Mouse (Mus musculus) olfactory bulb, adult 2 months (tissue): ENCODE data around the gene Tmbim6. TPM values are rescaled to one million over a fixed set of nuclear protein-coding genes. Genes with fewer than 3 reads are reported as not detected.
A peak's percentile ranks its signal among the peaks of the same experiment; 100 is the strongest.

Experiments used
- H3K27ac ChIP-seq: fragments of 200-500 bp; 2 replicates; pipeline ENCODE4 v1.5.1; 2012; ENCODE audit warnings: low read depth, low read length; ENCODE audit not compliant: insufficient read depth
- H3K4me1 ChIP-seq: fragments of 200-500 bp; 2 replicates; pipeline ENCODE4 v1.6.1; 2012; ENCODE audit warnings: low read length; ENCODE audit not compliant: control insufficient read depth, insufficient read depth
- H3K4me3 ChIP-seq: fragments of 200-500 bp; 2 replicates; pipeline ENCODE4 v1.5.1; 2012; ENCODE audit warnings: mild to moderate bottlenecking, low read depth, low read length, moderate library complexity; ENCODE audit not compliant: insufficient read depth
- CTCF ChIP-seq: fragments of 200-500 bp; IDR thresholded peaks from 2 replicates; pipeline ENCODE4 v1.5.1; 2012; ENCODE audit warnings: low read depth, mild to moderate bottlenecking, low read length, moderate library complexity; ENCODE audit not compliant: insufficient read depth
- POLR2A ChIP-seq: fragments of 200-500 bp; IDR thresholded peaks from 2 replicates; pipeline ENCODE4 v1.6.1; 2012; ENCODE audit warnings: mild to moderate bottlenecking, low read depth, low read length, moderate library complexity; ENCODE audit not compliant: insufficient read depth
- WGBS: fragments of 180-500 bp; shearing (Covaris S2); methylation state at CpG from one replicate; pipeline ENCODE4 v1.1.7; 2018; 5-methylcytosine and 5-hydroxymethylcytosine counted together
- polyA plus RNA-seq: library from polyadenylated mRNA; stranded (reverse); fragments of >200 nt; gene quantifications from 2 replicates; pipeline ENCODE4 v1.2.4, GENCODE M21; 2012; ENCODE audit warnings: low replicate concordance; ENCODE audit not compliant: missing spikeins, insufficient read depth, insufficient read length

Tmbim6 gene
- polyA plus RNA-seq, 1 experiment: not detected

GRCm38 (mm10) chr15:99411747-99412146, 19.1 kb downstream of the Tmbim6 start:
- WGBS: 36% methylated on average over 14 of the region's 14 CpGs
- TF ChIP-seq POLR2A: no peak
- TF ChIP-seq CTCF: no peak
- H3K4me3 ChIP-seq: no peak overlapping the region
- H3K27ac ChIP-seq: 0 out of 2 replicates have a peak overlapping the region, but pooled peaks have one; percentile 17
- peaks cover 13% of the 10 kb centered on the region for H3K4me1 ChIP-seq

GRCm38 (mm10) chr15:99415793-99416192, 23.1 kb downstream of the Tmbim6 start:
- Histone ChIP-seq H3K4me1 (peaks cover 13% of the 10 kb centered on the region), H3K27ac (no peak overlapping the region), H3K4me3 (no peak overlapping the region)
- TF ChIP-seq POLR2A (no peak), CTCF (no peak)
- WGBS: 5% methylated on average over 2 of the region's 2 CpGs

GRCm38 (mm10) chr15:99416348-99416882, 23.7 kb downstream of the Tmbim6 start:
- Histone ChIP-seq H3K27ac (no peak overlapping the region), H3K4me1 (peaks cover 13% of the 10 kb centered on the region), H3K4me3 (no peak overlapping the region)
- TF ChIP-seq CTCF (peak; percentile 99), POLR2A (no peak)
- 16% methylated on average over 13 of the region's 13 CpGs for WGBS

GRCm38 (mm10) chr15:99416957-99417356, 24.3 kb downstream of the Tmbim6 start:
- WGBS: 30% methylated on average over 4 of the region's 4 CpGs
- H3K4me1 ChIP-seq: peaks cover 8% of the 10 kb centered on the region
- no peak for TF ChIP-seq POLR2A
- TF ChIP-seq CTCF: no peak
- H3K27ac ChIP-seq: no peak overlapping the region
- no peak overlapping the region for H3K4me3 ChIP-seq

- Histone ChIP-seq H3K4me3 (no peak overlapping the region), H3K27ac (no peak overlapping the region), H3K4me1 (peaks cover 6% of the 10 kb centered on the region)
- WGBS: 56% methylated on average over 17 of the region's 17 CpGs
- TF ChIP-seq POLR2A (no peak), CTCF (no peak)
Observed at GRCm38 (mm10) chr15:99417692-99418271, 25.1 kb downstream of the Tmbim6 start.

GRCm38 (mm10) chr15:99420101-99420500, 27.4 kb downstream of the Tmbim6 start:
- no peak overlapping the region for H3K27ac ChIP-seq
- H3K4me3 ChIP-seq: no peak overlapping the region
- TF ChIP-seq POLR2A (no peak), CTCF (no peak)
- peaks cover 6% of the 10 kb centered on the region for H3K4me1 ChIP-seq
- WGBS: 11% methylated on average over 5 of the region's 5 CpGs

GRCm38 (mm10) chr15:99420521-99421014, 27.9 kb downstream of the Tmbim6 start:
- Histone ChIP-seq H3K4me3 (no peak overlapping the region), H3K4me1 (peaks cover 6% of the 10 kb centered on the region), H3K27ac (no peak overlapping the region)
- no peak for TF ChIP-seq POLR2A
- TF ChIP-seq CTCF: no peak
- WGBS: 8% methylated on average over 12 of the region's 12 CpGs

- no peak overlapping the region for H3K4me3 ChIP-seq
- WGBS: 74% methylated on average over 9 of the region's 9 CpGs
- no peak for TF ChIP-seq POLR2A
- no peak for TF ChIP-seq CTCF
- H3K27ac ChIP-seq: no peak overlapping the region
- H3K4me1 ChIP-seq: peaks cover 6% of the 10 kb centered on the region
Observed at GRCm38 (mm10) chr15:99421152-99421551, 28.5 kb downstream of the Tmbim6 start.

GRCm38 (mm10) chr15:99421676-99422075, 29.0 kb downstream of the Tmbim6 start:
- H3K27ac ChIP-seq: no peak overlapping the region
- 79% methylated on average over 8 of the region's 8 CpGs for WGBS

More at GRCm38 (mm10) chr15:99421676-99422075, 29.0 kb downstream of the Tmbim6 start:
- H3K4me1 ChIP-seq: peaks cover 6% of the 10 kb centered on the region
- H3K4me3 ChIP-seq: no peak overlapping the region
- TF ChIP-seq POLR2A: no peak
- no peak for TF ChIP-seq CTCF
